Mouse (Mus musculus): ENCODE measurements around the gene Gucy1b2. TPM values are rescaled to one million over a fixed set of nuclear protein-coding genes. Genes with fewer than 3 reads are reported as not detected.

Gene Gucy1b2
- total RNA-seq (2021), result under 1 TPM; 0.18 to 0.27 TPM
- long read RNA-seq, experiment 1, partial matches to known transcripts, result 0 of 1 reads
- long read RNA-seq, experiment 1, other reads (novel, unspliced or antisense), result 0 of 1 reads
- long read RNA-seq, experiment 2, result 0 reads

DNA sequence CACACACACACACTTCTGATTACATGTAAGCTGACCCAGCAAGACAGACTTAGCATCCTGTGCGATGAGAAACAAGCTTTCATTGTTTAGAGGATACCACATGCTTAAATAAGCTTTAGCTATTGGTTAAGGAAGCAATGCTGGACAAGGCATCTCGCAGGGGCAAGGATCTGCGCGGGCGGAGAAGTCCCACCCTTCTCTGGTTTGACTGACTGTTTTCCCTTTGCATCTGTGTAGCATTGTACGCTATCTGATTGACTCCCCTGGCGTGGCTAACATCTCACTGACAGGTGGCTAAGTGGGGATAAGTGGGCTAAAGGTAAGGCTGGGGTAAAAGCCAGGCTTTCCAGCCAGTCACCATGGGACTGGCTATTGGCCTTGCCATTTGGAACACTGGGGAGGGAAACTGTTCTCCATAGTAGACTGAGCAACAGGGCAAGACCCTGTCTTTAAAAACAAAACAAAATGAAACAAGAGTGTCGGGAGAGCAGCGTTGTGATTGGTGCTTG, at the start of gene Gucy1b2:
Gene Gucy1b2, minus strand, starts transcription at position 51 of the 509 bp plus-strand sequence.
- no peak for DNase-seq (ENCODE audit: low spot score in 2 of 2)
- intact Hi-C loops (cut with DNase I), result loop anchor here (2.0 to 10.0 kb wide), 6 partner anchors 124 to 1121 kb away; no protein-coding TSS in a partner anchor

DNA sequence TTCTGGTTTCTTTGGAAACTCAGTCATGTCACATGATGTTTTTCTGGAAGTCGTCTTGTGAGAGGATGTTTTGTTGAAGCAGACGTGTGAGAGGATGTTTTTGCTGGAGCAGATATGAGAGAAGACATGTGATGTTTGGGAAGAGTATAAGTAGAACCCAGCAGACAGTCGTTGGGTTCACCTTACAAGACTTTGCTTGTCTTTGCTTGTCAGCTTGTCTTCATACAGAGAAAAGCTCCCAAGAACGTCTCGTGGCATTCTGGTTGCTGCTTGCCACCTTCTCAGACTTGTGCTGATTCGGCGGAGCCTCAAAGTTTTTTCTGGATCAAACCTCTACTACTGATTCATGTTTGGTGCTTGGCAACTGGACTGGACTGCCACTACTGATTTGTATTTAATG, 41.3 kb upstream of the Gucy1b2 start:
- DNase-seq (ENCODE audit: low spot score in 2 of 2), result no peak
- intact Hi-C loops (cut with DNase I), result no loop called here

GRCm38 (mm10) chr14:62496501-62496900, 40.4 kb upstream of the Gucy1b2 start:
- DNase-seq (ENCODE audit: low spot score in 2 of 2), result no peak
- intact Hi-C loops (cut with DNase I), result no loop called here

GRCm38 (mm10) chr14:62493456-62493855, 37.4 kb upstream of the Gucy1b2 start:
- DNase-seq (ENCODE audit: low spot score in 2 of 2), result no peak

GRCm38 (mm10) chr14:62492196-62492850, 36.2 kb upstream of the Gucy1b2 start:
- intact Hi-C loops (cut with DNase I), result loop anchor here (2.0 to 5.0 kb wide), 2 partner anchors 55 to 114 kb away; no protein-coding TSS in a partner anchor
- peak; percentile 79 to 84 for DNase-seq (ENCODE audit: low spot score in 2 of 2)

More at GRCm38 (mm10) chr14:62493456-62493855, 37.4 kb upstream of the Gucy1b2 start:
- intact Hi-C loops (cut with DNase I), result loop anchor here (2.0 to 5.0 kb wide), 2 partner anchors 54 to 113 kb away; no protein-coding TSS in a partner anchor

GRCm38 (mm10) chr14:62488270-62488669, 32.2 kb upstream of the Gucy1b2 start:
- no peak for DNase-seq (ENCODE audit: low spot score in 2 of 2)
- intact Hi-C loops (cut with DNase I), result no loop called here

DNA sequence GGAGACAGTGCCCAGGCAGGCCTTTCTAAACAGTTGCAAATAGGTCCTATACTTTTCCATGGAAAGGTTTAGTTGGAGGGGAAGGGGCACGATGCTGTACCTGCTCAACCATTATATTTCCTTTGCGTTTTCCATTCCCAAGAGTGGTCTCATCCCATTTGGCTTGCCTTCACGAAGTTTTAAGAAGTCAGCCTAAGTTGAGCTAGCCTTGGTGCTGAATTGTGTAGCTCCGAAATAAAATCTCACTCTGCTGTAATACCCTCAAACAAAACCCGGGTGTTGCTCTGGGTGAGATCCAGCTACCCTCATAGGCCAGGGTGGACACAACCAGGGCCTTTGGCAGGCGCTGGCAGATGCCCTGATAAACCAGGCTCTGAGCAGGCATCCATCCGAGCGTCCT, 25.3 kb upstream of the Gucy1b2 start:
- intact Hi-C loops (cut with DNase I), result no loop called here
- DNase-seq (ENCODE audit: low spot score in 2 of 2), result no peak

DNA sequence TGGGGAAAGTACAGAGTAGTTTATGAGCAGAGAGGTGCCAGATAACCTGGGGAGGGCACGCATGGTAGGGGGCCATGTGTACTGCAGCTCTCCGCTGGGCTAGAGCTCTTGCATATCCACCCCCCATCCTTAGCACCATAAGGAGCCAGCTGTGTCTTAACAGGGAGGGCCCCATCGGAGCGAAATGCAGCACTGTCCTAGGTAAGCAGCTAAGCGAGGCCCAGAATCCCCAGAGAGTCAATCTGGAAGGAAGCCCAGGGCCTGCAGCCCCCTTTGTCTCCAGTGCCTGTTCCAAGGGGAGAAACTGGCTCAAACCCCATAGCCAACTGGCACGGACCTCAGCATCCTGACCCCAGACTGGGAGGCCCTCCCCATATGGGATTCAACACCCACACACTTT, 23.3 kb upstream of the Gucy1b2 start:
- intact Hi-C loops (cut with DNase I), result no loop called here
- no peak for DNase-seq (ENCODE audit: low spot score in 2 of 2)

DNA sequence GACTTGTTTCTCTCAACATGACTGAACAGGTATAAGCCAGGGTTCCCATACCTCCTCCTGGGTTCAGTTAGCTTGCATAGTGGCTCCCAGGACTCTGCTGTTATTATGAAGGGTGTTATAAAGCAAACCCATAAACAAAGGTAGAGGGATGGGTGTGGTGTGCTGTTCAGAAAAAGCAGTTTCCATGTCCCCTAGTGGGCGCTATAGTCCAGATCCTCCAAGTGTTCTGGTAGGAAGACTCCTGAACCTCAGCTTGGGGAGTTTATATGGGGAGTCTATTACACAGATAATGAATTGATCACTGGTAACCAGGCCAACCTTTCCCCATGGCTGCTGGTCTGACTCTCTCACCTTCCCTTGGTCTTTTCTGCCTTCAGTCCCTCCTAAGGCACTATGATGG, 18.4 kb upstream of the Gucy1b2 start:
- DNase-seq (ENCODE audit: low spot score in 2 of 2), result no peak
- intact Hi-C loops (cut with DNase I), result no loop called here

GRCm38 (mm10) chr14:62472061-62472460, 16.0 kb upstream of the Gucy1b2 start:
- intact Hi-C loops (cut with DNase I), result no loop called here
- DNase-seq (ENCODE audit: low spot score in 2 of 2), result no peak

- intact Hi-C loops (cut with DNase I), result no loop called here
- DNase-seq (ENCODE audit: low spot score in 2 of 2), result no peak
Measured at GRCm38 (mm10) chr14:62468753-62469125, 12.7 kb upstream of the Gucy1b2 start.

GRCm38 (mm10) chr14:62468119-62468752, 12.1 kb upstream of the Gucy1b2 start:
- DNase-seq (ENCODE audit: low spot score in 2 of 2), result no peak
- intact Hi-C loops (cut with DNase I), result no loop called here

DNA sequence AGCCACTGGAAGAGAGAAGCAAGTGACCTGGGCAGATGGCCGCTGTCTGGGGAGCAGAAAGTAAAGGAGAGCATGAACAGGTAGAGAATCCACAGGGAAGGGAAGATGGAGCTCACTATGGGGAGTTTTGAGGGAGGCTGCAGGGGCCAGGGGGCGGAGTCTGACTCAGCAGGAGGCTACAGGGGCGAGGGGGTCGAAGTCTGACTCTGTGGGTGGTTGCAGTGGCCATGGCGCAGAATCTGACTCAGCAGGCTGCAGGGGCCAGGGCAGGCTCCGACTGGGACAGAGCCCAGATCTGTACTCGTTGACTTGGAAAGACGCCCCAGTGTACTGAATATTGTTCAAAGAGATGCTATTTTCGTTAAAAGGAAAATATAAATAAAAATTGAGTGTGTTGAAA, 8.9 kb upstream of the Gucy1b2 start:
- DNase-seq (ENCODE audit: low spot score in 2 of 2), result no peak
- intact Hi-C loops (cut with DNase I), result no loop called here

GRCm38 (mm10) chr14:62459541-62459940, 3.5 kb upstream of the Gucy1b2 start:
- intact Hi-C loops (cut with DNase I), result loop anchor here (5.0 to 10.0 kb wide), 4 partner anchors 127 to 1125 kb away; no protein-coding TSS in a partner anchor
- no peak for DNase-seq (ENCODE audit: low spot score in 2 of 2)

- intact Hi-C loops (cut with DNase I), result loop anchor here (2.0 to 10.0 kb wide), 6 partner anchors 125 to 1123 kb away; no protein-coding TSS in a partner anchor
- peak; percentile 93 to 95 for DNase-seq (ENCODE audit: low spot score in 2 of 2)
Measured at GRCm38 (mm10) chr14:62457420-62458181, 1.5 kb upstream of the Gucy1b2 start.

DNA sequence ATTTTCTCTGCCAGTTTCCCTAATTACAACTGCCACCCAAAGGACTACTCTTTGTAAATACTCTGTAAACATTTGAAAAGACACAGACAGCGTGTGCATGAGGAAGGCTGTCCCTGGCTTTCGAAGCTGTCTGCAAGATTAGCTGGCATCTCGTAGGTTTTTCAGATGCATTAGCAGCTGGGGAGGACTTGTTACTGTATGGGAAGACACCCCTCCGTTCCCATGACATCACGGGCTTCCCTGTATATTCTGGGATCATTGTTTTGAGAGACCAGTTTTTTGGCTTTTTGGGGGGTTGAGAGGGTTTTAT, 564 bp downstream of the Gucy1b2 start:
- intact Hi-C loops (cut with DNase I), result loop anchor here (5.0 to 10.0 kb wide), 4 partner anchors 123 to 1121 kb away; no protein-coding TSS in a partner anchor
- no peak for DNase-seq (ENCODE audit: low spot score in 2 of 2)

- peak in 1 of 2 experiments; percentile 23 for DNase-seq (ENCODE audit: low spot score in 2 of 2)
- intact Hi-C loops (cut with DNase I), result loop anchor here (5.0 to 10.0 kb wide), 4 partner anchors 123 to 1120 kb away; no protein-coding TSS in a partner anchor
Measured at GRCm38 (mm10) chr14:62454760-62455569, 1.1 kb downstream of the Gucy1b2 start.

DNA sequence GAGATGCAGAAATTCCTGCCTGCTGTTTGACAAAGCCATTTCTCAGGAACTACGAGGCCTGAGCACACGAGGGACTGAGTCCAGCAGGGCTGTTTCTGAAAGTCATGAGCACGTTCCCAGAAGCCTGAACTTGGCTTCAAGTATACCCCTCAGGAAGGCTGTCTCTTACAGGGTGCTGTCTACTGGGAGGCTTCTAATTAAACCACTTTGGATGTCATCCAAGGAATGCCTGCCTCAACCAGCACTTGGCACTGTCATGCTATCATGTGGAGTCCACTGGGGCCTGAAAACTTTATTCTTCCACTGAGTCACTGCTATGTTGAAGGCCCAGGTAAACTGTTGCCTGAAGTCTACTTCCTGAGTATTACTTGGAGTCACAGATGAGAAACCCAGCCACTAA, 2.0 kb downstream of the Gucy1b2 start:
- intact Hi-C loops (cut with DNase I), result loop anchor here (10.0 kb wide), 2 partner anchors 409 to 1119 kb away; no protein-coding TSS in a partner anchor
- DNase-seq (ENCODE audit: low spot score in 2 of 2), result no peak

DNA sequence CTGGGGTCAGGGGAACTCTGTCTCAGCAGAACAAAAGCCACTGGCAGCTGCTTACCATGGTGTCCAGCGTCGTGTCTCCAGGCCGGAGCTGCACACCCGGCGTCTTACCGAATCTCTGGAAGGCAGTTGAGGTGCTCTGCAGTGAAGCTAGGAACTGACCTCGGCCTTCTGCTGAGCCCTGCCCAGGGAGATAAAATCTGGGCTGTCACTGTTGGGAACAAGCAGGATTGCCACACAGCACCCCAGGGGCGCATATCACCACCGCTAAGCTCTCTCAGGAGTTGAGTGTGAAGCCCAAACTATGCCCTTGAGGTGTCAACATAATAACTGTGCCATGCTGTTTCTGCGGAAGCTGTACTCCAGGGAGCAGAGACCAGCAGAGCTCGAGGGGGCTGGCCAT, 2.8 kb downstream of the Gucy1b2 start:
- intact Hi-C loops (cut with DNase I), result loop anchor here (10.0 kb wide), 2 partner anchors 408 to 1118 kb away; no protein-coding TSS in a partner anchor
- no peak for DNase-seq (ENCODE audit: low spot score in 2 of 2)
